ENCODE assay signal across 24 mouse cellular contexts in genomic region chr2:71723623-71724022, GRCm38 (mm10).
"Had no signal": no experiment of that assay in that cellular context is flagged by ENCODE, and none has a peak within 500 bp of the region (broad histone marks: within the 10 kb centered on the region; RNA-seq: fewer than 3 reads in every experiment).

No protein-coding gene starts in this region.

- H3K27me3 ChIP-seq: heart, embryonic 13.5 days; heart, embryonic 15.5 days; hindbrain, embryonic 13.5 days; limb, embryonic 15.5 days; liver, embryonic 12.5 days had no signal

- DNase-seq: gastrocnemius, adult 2 months; gastrocnemius, postnatal 14 days; gastrocnemius, postnatal 36 days; heart, adult 11 months; heart, postnatal 14 days; heart, postnatal 36 days; kidney, adult 18-20 months; kidney, adult 8-10 months; kidney, postnatal 10 days; kidney, postnatal 36 days; layer of hippocampus, adult 9-11 months; layer of hippocampus, postnatal 36 days; left cerebral cortex, postnatal 4 days had no signal

- H3K27ac ChIP-seq: gastrocnemius, adult 2 months; heart, embryonic 13.5 days; heart, embryonic 15.5 days; hindbrain, embryonic 13.5 days; limb, embryonic 13.5 days; limb, embryonic 15.5 days; liver, embryonic 12.5 days; liver, embryonic 14.5 days had no signal

- H3K4me2 ChIP-seq: heart, embryonic 13.5 days; heart, embryonic 15.5 days; hindbrain, embryonic 13.5 days; limb, embryonic 13.5 days; limb, embryonic 15.5 days; liver, embryonic 12.5 days had no signal

- H3K4me1 ChIP-seq: limb, embryonic 13.5 days had no signal

- H3K36me3 ChIP-seq: heart, embryonic 10.5 days; heart, embryonic 13.5 days; heart, embryonic 15.5 days; hindbrain, embryonic 13.5 days; limb, embryonic 13.5 days; limb, embryonic 15.5 days; liver, embryonic 12.5 days had no signal

- H3K9me3 ChIP-seq: heart, embryonic 10.5 days; heart, embryonic 13.5 days; heart, embryonic 15.5 days; hindbrain, embryonic 13.5 days; limb, embryonic 13.5 days; limb, embryonic 15.5 days; liver, embryonic 12.5 days had no signal

- ATAC-seq: hindbrain, embryonic 16.5 days; inflammation-experienced regulatory T-cells, adult 6 months; intestine, embryonic 16.5 days; liver, embryonic 12.5 days had no signal

- H3K4me3 ChIP-seq: gastrocnemius, adult 2 months; heart, embryonic 10.5 days; heart, embryonic 13.5 days; heart, embryonic 15.5 days; hindbrain, embryonic 13.5 days; limb, embryonic 13.5 days; limb, embryonic 15.5 days; liver, embryonic 12.5 days had no signal

- H3K9ac ChIP-seq: heart, embryonic 13.5 days; heart, embryonic 15.5 days; hindbrain, embryonic 13.5 days; limb, embryonic 13.5 days; limb, embryonic 15.5 days; liver, embryonic 12.5 days; liver, embryonic 14.5 days had no signal
